Mouse (Mus musculus): ENCODE results near the gene Eif4e1b. TPM values are rescaled to one million over a fixed set of nuclear protein-coding genes. Genes with fewer than 3 reads are reported as not detected.

Gene Eif4e1b
- not detected for polyA plus RNA-seq (2014; fragmentation: Illumina TruSeq; extraction: RNeasy Lipid Tissue Mini Kit (QIAGEN cat#74804); ENCODE audit: low read depth, low replicate concordance)

DNA sequence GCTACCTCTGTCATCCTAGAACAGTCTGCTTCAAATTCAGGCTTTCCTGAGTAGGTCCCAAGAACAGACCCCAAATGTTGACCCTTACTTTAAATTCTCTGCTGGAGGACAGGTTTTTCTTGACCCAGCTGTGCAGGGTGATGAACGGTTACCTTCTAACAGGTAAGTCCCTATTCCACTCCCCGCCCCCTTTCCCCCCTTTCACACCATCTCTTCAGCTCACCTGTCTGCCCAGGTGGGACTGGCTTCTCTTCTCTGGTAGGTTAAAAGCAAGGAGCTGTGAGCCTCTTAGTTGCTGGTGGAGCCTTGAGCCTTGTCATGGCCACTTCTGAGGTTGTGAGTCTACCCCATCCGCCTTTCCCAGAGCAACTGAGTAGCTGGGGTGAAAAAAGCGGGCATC is at the start of gene Eif4e1b:
Gene Eif4e1b (plus strand): TSS at position 301 of the 400 bp plus-strand sequence.

GRCm38 (mm10) chr13:54749864-54750411 is 33.9 kb upstream of the Eif4e1b start, which contains the start of gene Gprin1:
Gene Gprin1 (minus strand): TSS chr13:54749874.

GRCm38 (mm10) chr13:54766192-54766768 is 17.5 kb upstream of the Eif4e1b start, which contains the start of gene Sncb:
Gene Sncb (minus strand): TSS chr13:54766595.

GRCm38 (mm10) chr13:54788740-54789560 is 5.2 kb downstream of the Eif4e1b start, which contains the start of gene Tspan17:
Gene Tspan17 (plus strand): TSS chr13:54789377.

Other genes with a start within 250 kb of the Eif4e1b start
- gene 4833439L19Rik, start 218.6 kb upstream of the Eif4e1b start, polyA plus RNA-seq (2014; fragmentation: Illumina TruSeq; extraction: RNeasy Lipid Tissue Mini Kit (QIAGEN cat#74804); ENCODE audit: low read depth, low replicate concordance) = 50.6 TPM
- 1.2 TPM for gene Arl10, start 209.0 kb upstream of the Eif4e1b start, polyA plus RNA-seq (2014; fragmentation: Illumina TruSeq; extraction: RNeasy Lipid Tissue Mini Kit (QIAGEN cat#74804); ENCODE audit: low read depth, low replicate concordance)
- gene Nop16, start 193.9 kb upstream of the Eif4e1b start, polyA plus RNA-seq (2014; fragmentation: Illumina TruSeq; extraction: RNeasy Lipid Tissue Mini Kit (QIAGEN cat#74804); ENCODE audit: low read depth, low replicate concordance) = 13.0 TPM
- 29.7 TPM for gene Higd2a, start 193.8 kb upstream of the Eif4e1b start, polyA plus RNA-seq (2014; fragmentation: Illumina TruSeq; extraction: RNeasy Lipid Tissue Mini Kit (QIAGEN cat#74804); ENCODE audit: low read depth, low replicate concordance)
- gene Cltb, start 172.7 kb upstream of the Eif4e1b start, polyA plus RNA-seq (2014; fragmentation: Illumina TruSeq; extraction: RNeasy Lipid Tissue Mini Kit (QIAGEN cat#74804); ENCODE audit: low read depth, low replicate concordance) = 8.8 TPM
- 35.5 TPM for gene Faf2, start 162.2 kb upstream of the Eif4e1b start, polyA plus RNA-seq (2014; fragmentation: Illumina TruSeq; extraction: RNeasy Lipid Tissue Mini Kit (QIAGEN cat#74804); ENCODE audit: low read depth, low replicate concordance)
- gene Rnf44, start 90.1 kb upstream of the Eif4e1b start, polyA plus RNA-seq (2014; fragmentation: Illumina TruSeq; extraction: RNeasy Lipid Tissue Mini Kit (QIAGEN cat#74804); ENCODE audit: low read depth, low replicate concordance) = 12.2 TPM
- not detected for gene Cdhr2, start 82.5 kb upstream of the Eif4e1b start, polyA plus RNA-seq (2014; fragmentation: Illumina TruSeq; extraction: RNeasy Lipid Tissue Mini Kit (QIAGEN cat#74804); ENCODE audit: low read depth, low replicate concordance)
- not detected for gene Gprin1, start 34.1 kb upstream of the Eif4e1b start, polyA plus RNA-seq (2014; fragmentation: Illumina TruSeq; extraction: RNeasy Lipid Tissue Mini Kit (QIAGEN cat#74804); ENCODE audit: low read depth, low replicate concordance)
- gene Sncb, start 17.4 kb upstream of the Eif4e1b start, polyA plus RNA-seq (2014; fragmentation: Illumina TruSeq; extraction: RNeasy Lipid Tissue Mini Kit (QIAGEN cat#74804); ENCODE audit: low read depth, low replicate concordance) = not detected
- not detected for gene Tspan17, start 5.4 kb downstream of the Eif4e1b start, polyA plus RNA-seq (2014; fragmentation: Illumina TruSeq; extraction: RNeasy Lipid Tissue Mini Kit (QIAGEN cat#74804); ENCODE audit: low read depth, low replicate concordance)
- gene Unc5a, start 165.4 kb downstream of the Eif4e1b start, polyA plus RNA-seq (2014; fragmentation: Illumina TruSeq; extraction: RNeasy Lipid Tissue Mini Kit (QIAGEN cat#74804); ENCODE audit: low read depth, low replicate concordance) = not detected
- gene Hk3, start 237.4 kb downstream of the Eif4e1b start, polyA plus RNA-seq (2014; fragmentation: Illumina TruSeq; extraction: RNeasy Lipid Tissue Mini Kit (QIAGEN cat#74804); ENCODE audit: low read depth, low replicate concordance) = 0.19 TPM

All from liver, adult 10 weeks (tissue).